Mouse (Mus musculus): ENCODE data around the gene Wfikkn2. TPM values are rescaled to one million over a fixed set of nuclear protein-coding genes. Genes with fewer than 3 reads are reported as not detected.

The Wfikkn2 gene
- total and polyA plus RNA-seq, 3 experiments: 0.04 to 0.11 (median 0.08) TPM

GRCm38 (mm10) chr11:94199771-94200170 is 46.0 kb downstream of the Wfikkn2 start:
- H3K27ac ChIP-seq (ENCODE audit: insufficient read depth, low read depth): no peak overlapping the region
- H3K9me3 ChIP-seq (replicated peaks; ENCODE audit: low read length): no peaks in the 10 kb centered on the region
- dilution Hi-C loops (cut with MboI; ENCODE audit: extremely low pct_ligation_motif_present, extremely low pct_unique_long_range_greater_than_20kb, low sequenced_read_pairs): no loop called here
- in situ Hi-C loops (cut with MboI; ENCODE audit: low pct_ligation_motif_present, low pct_unique_long_range_greater_than_20kb, low sequenced_read_pairs): no loop called here
- H3K79me2 ChIP-seq (replicated peaks; ENCODE audit: control insufficient read depth, extremely low read depth, insufficient read depth, poor library complexity, severe bottlenecking): no peaks in the 10 kb centered on the region
- TF ChIP-seq MEF2A (IDR thresholded peaks at IDR 0.05; ENCODE audit: borderline replicate concordance, low read depth, low read length) (no peak), CHD2 (IDR thresholded peaks at IDR 0.05; ENCODE audit: low read length) (no peak), TCF12 (IDR thresholded peaks at IDR 0.05; ENCODE audit: low read depth, low read length) (no peak)
- DNase-seq (ENCODE audit: extremely low read depth): no peak
- H3K4me2 ChIP-seq (ENCODE audit: insufficient read depth, low read depth, poor library complexity, severe bottlenecking): no peak overlapping the region
- H3K9ac ChIP-seq (ENCODE audit: insufficient read depth, low read depth): no peak overlapping the region
- peaks cover 5% of the 10 kb centered on the region for H3K27me3 ChIP-seq (replicated peaks)
- no peak overlapping the region for H3K4me3 ChIP-seq (replicated peaks in 1 of 3; ENCODE audit: low read depth in 2 of 3, low read length in 2 of 3, poor library complexity in 1 of 3)
- no peaks in the 10 kb centered on the region for H3K36me3 ChIP-seq (replicated peaks in 1 of 2; ENCODE audit: control insufficient read depth in 1 of 2, insufficient read depth in 1 of 2, low read length in 1 of 2)
- H3K4me1 ChIP-seq (ENCODE audit: control insufficient read depth in 1 of 2, insufficient read depth in 2 of 2): no peaks in the 10 kb centered on the region

GRCm38 (mm10) chr11:94198405-94199146 is 47.2 kb downstream of the Wfikkn2 start:
- no peaks in the 10 kb centered on the region for H3K4me1 ChIP-seq (ENCODE audit: control insufficient read depth in 1 of 2, insufficient read depth in 2 of 2)
- H3K4me3 ChIP-seq (replicated peaks in 1 of 3; ENCODE audit: low read depth in 2 of 3, low read length in 2 of 3, poor library complexity in 1 of 3): no peak overlapping the region
- H3K9me3 ChIP-seq (replicated peaks; ENCODE audit: low read length): no peaks in the 10 kb centered on the region
- H3K27me3 ChIP-seq (replicated peaks): peaks cover 5% of the 10 kb centered on the region
- dilution Hi-C loops (cut with MboI; ENCODE audit: extremely low pct_ligation_motif_present, extremely low pct_unique_long_range_greater_than_20kb, low sequenced_read_pairs) (no loop called here), in situ Hi-C loops (cut with MboI; ENCODE audit: low pct_ligation_motif_present, low pct_unique_long_range_greater_than_20kb, low sequenced_read_pairs) (no loop called here)
- H3K4me2 ChIP-seq (ENCODE audit: insufficient read depth, low read depth, poor library complexity, severe bottlenecking): no peak overlapping the region
- H3K79me2 ChIP-seq (replicated peaks; ENCODE audit: control insufficient read depth, extremely low read depth, insufficient read depth, poor library complexity, severe bottlenecking): no peaks in the 10 kb centered on the region
- no peak overlapping the region for H3K9ac ChIP-seq (ENCODE audit: insufficient read depth, low read depth)
- DNase-seq (ENCODE audit: extremely low read depth): no peak
- TF ChIP-seq JUN (IDR thresholded peaks at IDR 0.05; ENCODE audit: insufficient read depth, low read depth, low read length): no peak
- TF ChIP-seq SMC3 (IDR thresholded peaks at IDR 0.05; ENCODE audit: low read depth, low read length): no peak
- TF ChIP-seq CHD1 (IDR thresholded peaks at IDR 0.05; ENCODE audit: low read depth, low read length): no peak
- TF ChIP-seq EP300 (IDR thresholded peaks at IDR 0.05; ENCODE audit: low read length): no peak
- no peak for TF ChIP-seq SIN3A (IDR thresholded peaks at IDR 0.05; ENCODE audit: low read length)
- TF ChIP-seq RAD21 (IDR thresholded peaks at IDR 0.05; ENCODE audit: low read depth, low read length): no peak
- TF ChIP-seq ZC3H11A (IDR thresholded peaks at IDR 0.05; ENCODE audit: low read depth, low read length): no peak
- TF ChIP-seq NRF1 (IDR thresholded peaks at IDR 0.05; ENCODE audit: low read depth, low read length): no peak
- TF ChIP-seq POLR2A (IDR thresholded peaks at IDR 0.05; ENCODE audit: low read depth, low read length): no peak
- TF ChIP-seq MYC (IDR thresholded peaks at IDR 0.05; ENCODE audit: low read depth, low read length): no peak
- TF ChIP-seq PAX5 (IDR thresholded peaks at IDR 0.05; ENCODE audit: low read length): no peak
- TF ChIP-seq E2F4 (IDR thresholded peaks at IDR 0.05; ENCODE audit: insufficient replicate concordance, low read depth, low read length): no peak
- H3K27ac ChIP-seq (ENCODE audit: insufficient read depth, low read depth): no peak overlapping the region
- no peaks in the 10 kb centered on the region for H3K36me3 ChIP-seq (replicated peaks in 1 of 2; ENCODE audit: control insufficient read depth in 1 of 2, insufficient read depth in 1 of 2, low read length in 1 of 2)

Measured in CH12.LX (cell line).